Mouse (Mus musculus) stomach, postnatal 0 days (tissue): Measurements from ENCODE around the gene Serinc5.

Experiments
- CTCF ChIP-seq: IDR thresholded peaks from 2 replicates; pipeline ENCODE4 v1.5.1; 2016; ENCODE audit warnings: antibody characterized with exemption, low read depth, mild to moderate bottlenecking, moderate library complexity
- EP300 ChIP-seq: optimal IDR thresholded peaks from 2 replicates; pipeline ENCODE3; 2016; ENCODE audit warnings: antibody characterized with exemption

GRCm38 (mm10) chr13:92733252-92733651, 122.4 kb downstream of the Serinc5 start:
- TF ChIP-seq CTCF (peak; percentile 69), EP300 (no peak)
